Mouse (Mus musculus): ENCODE measurements around the gene Olfr889. TPM values are rescaled to one million over a fixed set of nuclear protein-coding genes. Genes with fewer than 3 reads are reported as not detected.
"Not testable (repeated sequence)": the region's sequence is repeated elsewhere in the genome, so short reads cannot be mapped to it uniquely, and the experiment has no call there.

The Olfr889 gene
- 0.03 TPM in 2 replicates for polyA plus RNA-seq (2016; fragmentation: Nextera tagmentation; extraction: Ambion mirVana)

DNA sequence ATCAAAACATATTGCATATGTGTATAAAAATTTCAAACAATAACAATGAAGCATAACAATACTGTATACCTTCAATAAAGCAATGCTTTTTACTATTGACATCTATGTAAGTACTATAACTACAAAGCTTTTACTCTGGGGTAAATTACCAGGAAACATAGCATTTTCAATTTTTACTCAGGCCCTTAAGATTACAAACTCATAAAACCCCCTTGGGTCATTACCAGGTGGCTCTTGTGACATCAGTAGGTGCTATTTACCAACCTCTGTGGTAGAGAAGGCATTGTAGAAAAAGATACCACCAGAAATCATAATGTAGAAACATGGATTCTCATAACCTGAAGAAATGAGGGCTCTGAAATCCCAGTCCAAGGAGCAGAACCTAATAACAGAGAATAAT, at the start of gene Olfr889:
Gene Olfr889 (plus strand): TSS at position 301 of the 400 bp plus-strand sequence.
- H3K9ac ChIP-seq = no peak within 1 kb of the TSS
- ATAC-seq (ENCODE audit: insufficient number of reproducible peaks, low FRiP score) = no peak
- H3K27ac ChIP-seq (ENCODE audit: poor library complexity, severe bottlenecking) = no peak within 1 kb of the TSS
- no peak within 1 kb of the TSS for H3K4me3 ChIP-seq
- no peaks in the 10 kb centered on the region for H3K27me3 ChIP-seq (replicated peaks)
- H3K9me3 ChIP-seq (replicated peaks) = no peaks in the 10 kb centered on the region
- no peaks in the 10 kb centered on the region for H3K36me3 ChIP-seq
- H3K4me2 ChIP-seq = no peak within 1 kb of the TSS
- H3K4me1 ChIP-seq (replicated peaks) = no peaks in the 10 kb centered on the region

DNA sequence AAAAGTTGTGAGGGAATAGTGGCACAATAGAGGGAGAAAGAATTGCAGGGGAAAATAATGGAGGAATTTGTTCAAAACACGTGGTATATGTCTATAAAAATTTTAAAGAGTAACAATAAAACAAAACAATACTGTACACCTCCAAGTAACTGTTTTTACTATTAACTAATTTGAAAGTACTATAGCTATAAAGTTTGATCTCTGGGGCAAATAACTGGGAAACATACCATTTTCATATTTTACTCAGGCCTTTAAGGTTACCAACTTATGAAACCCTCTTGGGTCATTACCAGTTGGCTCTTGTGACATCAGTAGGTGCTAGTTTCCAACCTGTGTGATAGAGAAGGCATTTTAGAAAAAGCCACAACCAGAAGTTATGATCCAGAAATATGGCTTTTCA, 31.2 kb upstream of the Olfr889 start, which contains the start of gene Olfr887:
Gene Olfr887 (plus strand): TSS at position 301 of the 400 bp plus-strand sequence.
- Histone ChIP-seq H3K4me2 (no peak within 1 kb of the TSS), H3K9ac (no peak within 1 kb of the TSS), H3K4me3 (no peak within 1 kb of the TSS), H3K27ac (ENCODE audit: poor library complexity, severe bottlenecking) (no peak within 1 kb of the TSS), H3K36me3 (no peaks in the 10 kb centered on the region), H3K27me3 (replicated peaks) (no peaks in the 10 kb centered on the region), H3K4me1 (replicated peaks) (no peaks in the 10 kb centered on the region), H3K9me3 (replicated peaks) (no peaks in the 10 kb centered on the region)
- WGBS = 65% methylated on average over 1 of the region's 1 CpGs
- no peak for ATAC-seq (ENCODE audit: insufficient number of reproducible peaks, low FRiP score)

DNA sequence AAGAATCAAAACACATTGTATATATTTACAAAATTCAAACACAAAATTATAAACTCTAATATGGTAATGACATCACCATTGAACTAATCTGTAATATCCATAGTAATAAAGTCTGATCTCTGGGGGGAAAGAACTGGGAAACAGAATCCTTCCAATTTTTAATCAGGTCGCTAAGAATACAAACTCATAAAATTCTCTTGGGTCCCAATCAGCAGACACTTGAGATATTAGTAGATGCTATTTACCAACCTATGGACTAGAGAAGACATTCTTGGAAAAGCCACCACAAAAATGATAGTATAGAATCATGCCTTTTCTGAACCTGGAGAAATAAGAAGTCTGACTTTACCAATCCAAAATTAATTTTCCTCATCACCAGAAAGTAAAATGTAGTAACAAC, 7.2 kb upstream of the Olfr889 start, which contains the start of gene Olfr888:
Gene Olfr888 (plus strand): TSS at position 301 of the 400 bp plus-strand sequence.
- no peak within 1 kb of the TSS for H3K27ac ChIP-seq (ENCODE audit: poor library complexity, severe bottlenecking)
- no peaks in the 10 kb centered on the region for H3K27me3 ChIP-seq (replicated peaks)
- H3K4me3 ChIP-seq = no peak within 1 kb of the TSS
- no peak for ATAC-seq (ENCODE audit: insufficient number of reproducible peaks, low FRiP score)
- H3K4me1 ChIP-seq (replicated peaks) = no peaks in the 10 kb centered on the region
- no peaks in the 10 kb centered on the region for H3K36me3 ChIP-seq
- no peak within 1 kb of the TSS for H3K9ac ChIP-seq
- 71% methylated on average over 1 of the region's 1 CpGs for WGBS
- no peak within 1 kb of the TSS for H3K4me2 ChIP-seq
- H3K9me3 ChIP-seq (replicated peaks) = no peaks in the 10 kb centered on the region

DNA sequence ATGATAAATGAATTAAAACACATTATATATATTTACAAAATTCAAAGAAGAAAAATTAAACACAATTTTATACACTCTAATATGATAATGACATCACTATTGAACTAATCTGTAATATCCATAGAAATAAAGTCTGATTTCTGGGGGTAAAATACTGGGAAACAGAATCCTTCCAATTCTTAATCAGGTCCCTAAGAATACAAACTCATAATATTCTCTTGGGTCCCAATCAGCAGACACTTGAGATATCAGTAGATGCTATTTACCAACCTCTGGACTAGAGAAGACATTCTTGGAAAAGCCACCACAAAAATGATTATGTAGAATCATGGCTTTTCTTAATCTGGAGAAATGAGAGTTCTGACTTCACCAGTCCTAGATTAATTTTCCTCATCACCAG, 27.2 kb downstream of the Olfr889 start, which contains the start of gene Olfr890:
Gene Olfr890 (plus strand): TSS at position 301 of the 400 bp plus-strand sequence.
- Histone ChIP-seq H3K9me3 (replicated peaks) (no peaks in the 10 kb centered on the region), H3K4me3 (no peak within 1 kb of the TSS), H3K4me1 (replicated peaks) (no peaks in the 10 kb centered on the region), H3K27me3 (replicated peaks) (no peaks in the 10 kb centered on the region), H3K27ac (ENCODE audit: poor library complexity, severe bottlenecking) (no peak within 1 kb of the TSS), H3K9ac (no peak within 1 kb of the TSS), H3K4me2 (no peak within 1 kb of the TSS), H3K36me3 (no peaks in the 10 kb centered on the region)
- ATAC-seq (ENCODE audit: insufficient number of reproducible peaks, low FRiP score) = no peak

DNA sequence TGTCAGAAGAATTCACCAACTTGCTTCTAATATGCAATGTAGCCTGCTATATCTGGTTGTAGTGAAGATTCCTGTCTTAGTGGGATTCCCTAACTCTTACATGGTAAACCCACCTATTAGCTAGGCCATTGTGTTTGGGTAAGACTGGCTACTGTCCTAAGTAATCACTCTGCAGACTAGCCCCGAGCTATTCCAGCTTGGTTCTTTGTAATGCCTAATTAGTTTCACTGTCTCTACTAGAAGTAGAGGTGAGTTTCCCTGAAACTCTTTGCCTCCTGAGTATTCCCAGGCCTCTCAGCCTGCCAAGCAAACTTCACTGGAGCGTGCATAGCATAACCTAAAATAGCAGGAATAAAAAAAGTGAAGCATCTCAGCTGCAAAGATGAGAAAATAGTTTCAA, 53.3 kb downstream of the Olfr889 start:
- not testable (repeated sequence) for H3K9me3 ChIP-seq (replicated peaks); H3K27ac ChIP-seq (ENCODE audit: poor library complexity, severe bottlenecking); H3K4me2 ChIP-seq; H3K4me1 ChIP-seq (replicated peaks); H3K27me3 ChIP-seq (replicated peaks); H3K4me3 ChIP-seq; ATAC-seq (ENCODE audit: insufficient number of reproducible peaks, low FRiP score); H3K9ac ChIP-seq; H3K36me3 ChIP-seq
- 45% methylated on average over 2 of the region's 2 CpGs for WGBS

Other genes starting within 250 kb of the Olfr889 start
- not detected in 2 replicates for gene Olfr145, start 218.5 kb upstream of the Olfr889 start, polyA plus RNA-seq (2016; fragmentation: Nextera tagmentation; extraction: Ambion mirVana)
- not detected in 2 replicates for gene Olfr878, start 197.4 kb upstream of the Olfr889 start, polyA plus RNA-seq (2016; fragmentation: Nextera tagmentation; extraction: Ambion mirVana)
- gene Olfr881, start 123.4 kb upstream of the Olfr889 start, polyA plus RNA-seq (2016; fragmentation: Nextera tagmentation; extraction: Ambion mirVana) = not detected in 2 replicates
- gene Olfr883, start 89.4 kb upstream of the Olfr889 start, polyA plus RNA-seq (2016; fragmentation: Nextera tagmentation; extraction: Ambion mirVana) = not detected in 2 replicates
- gene Olfr884, start 68.6 kb upstream of the Olfr889 start, polyA plus RNA-seq (2016; fragmentation: Nextera tagmentation; extraction: Ambion mirVana) = not detected in 2 replicates
- not detected in 2 replicates for gene Olfr885, start 53.9 kb upstream of the Olfr889 start, polyA plus RNA-seq (2016; fragmentation: Nextera tagmentation; extraction: Ambion mirVana)
- not detected in 2 replicates for gene Olfr887, start 31.1 kb upstream of the Olfr889 start, polyA plus RNA-seq (2016; fragmentation: Nextera tagmentation; extraction: Ambion mirVana)
- gene Olfr888, start 7.1 kb upstream of the Olfr889 start, polyA plus RNA-seq (2016; fragmentation: Nextera tagmentation; extraction: Ambion mirVana) = not detected in 2 replicates
- not detected in 2 replicates for gene Olfr890, start 27.3 kb downstream of the Olfr889 start, polyA plus RNA-seq (2016; fragmentation: Nextera tagmentation; extraction: Ambion mirVana)
- not detected in 2 replicates for gene Olfr891, start 65.6 kb downstream of the Olfr889 start, polyA plus RNA-seq (2016; fragmentation: Nextera tagmentation; extraction: Ambion mirVana)
- gene Olfr893, start 93.2 kb downstream of the Olfr889 start, polyA plus RNA-seq (2016; fragmentation: Nextera tagmentation; extraction: Ambion mirVana) = not detected in 2 replicates
- not detected in 2 replicates for gene Olfr894, start 102.9 kb downstream of the Olfr889 start, polyA plus RNA-seq (2016; fragmentation: Nextera tagmentation; extraction: Ambion mirVana)
- not detected in 2 replicates for gene Olfr143, start 137.6 kb downstream of the Olfr889 start, polyA plus RNA-seq (2016; fragmentation: Nextera tagmentation; extraction: Ambion mirVana)
- gene Olfr895, start 152.7 kb downstream of the Olfr889 start, polyA plus RNA-seq (2016; fragmentation: Nextera tagmentation; extraction: Ambion mirVana) = not detected in 2 replicates
- not detected in 2 replicates for gene Olfr896-ps1, start 175.9 kb downstream of the Olfr889 start, polyA plus RNA-seq (2016; fragmentation: Nextera tagmentation; extraction: Ambion mirVana)
- gene Olfr25, start 213.9 kb downstream of the Olfr889 start, polyA plus RNA-seq (2016; fragmentation: Nextera tagmentation; extraction: Ambion mirVana) = not detected in 2 replicates
- not detected in 2 replicates for gene Olfr898, start 233.2 kb downstream of the Olfr889 start, polyA plus RNA-seq (2016; fragmentation: Nextera tagmentation; extraction: Ambion mirVana)

Measured in heart, embryonic 12.5 days (tissue).